Mouse (Mus musculus) CH12.LX (cell line): ENCODE measurements around the gene Gstp2. TPM values are rescaled to one million over a fixed set of nuclear protein-coding genes. Genes with fewer than 3 reads are reported as not detected.
"Not testable (repeated sequence)": the region's sequence is repeated elsewhere in the genome, so short reads cannot be mapped to it uniquely, and the experiment has no call there.

Experiments
- DNase-seq: peaks from one replicate; pipeline ENCODE4 v3.0.0-alpha.2; 2013; ENCODE audit errors: extremely low read depth
- H3K27ac ChIP-seq: 2 replicates; pipeline ENCODE4 v1.5.1; 2012; ENCODE audit warnings: low read depth, mild to moderate bottlenecking, control low read depth, moderate library complexity; ENCODE audit not compliant: insufficient read depth
- H3K27me3 ChIP-seq: replicated peaks from 2 replicates; pipeline ENCODE3; 2012; ENCODE audit warnings: inconsistent platforms
- H3K36me3 ChIP-seq, 2 experiments: replicated peaks in 1 of 2; 2 replicates each; pipeline versions ENCODE3 to v1.6.1; 2012; ENCODE audit warnings: inconsistent platforms in 1 of 2, low read length in 1 of 2, mild to moderate bottlenecking in 1 of 2, mixed read lengths in 1 of 2, moderate library complexity in 1 of 2; ENCODE audit not compliant: control insufficient read depth in 1 of 2, insufficient read depth in 1 of 2
- H3K4me1 ChIP-seq, 2 experiments: 2 replicates each; pipeline ENCODE4 v1.6.1; 2012; ENCODE audit warnings: inconsistent platforms in 1 of 2, moderate library complexity in 1 of 2; ENCODE audit not compliant: insufficient read depth in 2 of 2, control insufficient read depth in 1 of 2
- H3K4me2 ChIP-seq: 2 replicates; pipeline ENCODE4 v1.6.1; 2012; ENCODE audit warnings: low read depth, mild to moderate bottlenecking, control low read depth; ENCODE audit not compliant: poor library complexity, insufficient read depth, severe bottlenecking
- H3K4me3 ChIP-seq, 3 experiments: fragments of 150-350 bp in 1 of 3; sonication (generic) in 1 of 3; replicated peaks in 1 of 3; 2 replicates each; pipeline versions ENCODE3 to v1.5.1; 2011 to 2012; ENCODE audit warnings: low read depth in 2 of 3, low read length in 2 of 3, mild to moderate bottlenecking in 2 of 3, moderate library complexity in 2 of 3, control low read depth in 1 of 3, improper control_type of control experiment in 1 of 3, inconsistent platforms in 1 of 3, mixed read lengths in 1 of 3; ENCODE audit not compliant: poor library complexity in 1 of 3
- H3K79me2 ChIP-seq: replicated peaks from 2 replicates; pipeline ENCODE4 v1.6.1; 2012; ENCODE audit warnings: mild to moderate bottlenecking, moderate library complexity; ENCODE audit not compliant: control insufficient read depth, poor library complexity, insufficient read depth, severe bottlenecking; ENCODE audit errors: extremely low read depth
- H3K9ac ChIP-seq: 2 replicates; pipeline ENCODE4 v1.6.1; 2012; ENCODE audit warnings: low read depth, mild to moderate bottlenecking, control low read depth, moderate library complexity; ENCODE audit not compliant: insufficient read depth
- H3K9me3 ChIP-seq: replicated peaks from 2 replicates; pipeline ENCODE3; 2012; ENCODE audit warnings: low read length, inconsistent platforms, mixed read lengths
- CTCF ChIP-seq, 2 experiments: IDR thresholded peaks in 1 of 2; conservative IDR thresholded peaks in 1 of 2; 2 replicates each; pipeline ENCODE4 v1.5.1; 2011 to 2012; ENCODE audit warnings: low read depth in 2 of 2, low read length in 2 of 2, improper control_type of control experiment in 1 of 2, inconsistent platforms in 1 of 2, mild to moderate bottlenecking in 1 of 2, moderate library complexity in 1 of 2
- E2F4 ChIP-seq: IDR thresholded peaks from 2 replicates; pipeline ENCODE4 v1.6.1; 2011; ENCODE audit warnings: low read depth, low read length, improper control_type of control experiment; ENCODE audit not compliant: insufficient replicate concordance
- ELF1 ChIP-seq: IDR thresholded peaks from 2 replicates; pipeline ENCODE4 v1.6.1; 2014; ENCODE audit warnings: low read depth, mild to moderate bottlenecking, inconsistent platforms, low read length, improper control_type of control experiment
- EP300 ChIP-seq: IDR thresholded peaks from 2 replicates; pipeline ENCODE4 v1.6.1; 2011; ENCODE audit warnings: low read length, improper control_type of control experiment
- GABPA ChIP-seq: IDR thresholded peaks from 2 replicates; pipeline ENCODE4 v1.6.1; 2012; ENCODE audit warnings: low read depth, low read length, improper control_type of control experiment, inconsistent platforms; ENCODE audit not compliant: insufficient replicate concordance
- HCFC1 ChIP-seq: IDR thresholded peaks from 2 replicates; pipeline ENCODE4 v1.6.1; 2012; ENCODE audit warnings: low read depth, mild to moderate bottlenecking, inconsistent platforms, low read length, improper control_type of control experiment
- IRF4 ChIP-seq: IDR thresholded peaks from 2 replicates; pipeline ENCODE4 v1.6.1; 2014; ENCODE audit warnings: low read depth, mild to moderate bottlenecking, inconsistent platforms, low read length, improper control_type of control experiment
- JUN ChIP-seq: IDR thresholded peaks from 2 replicates; pipeline ENCODE4 v1.6.1; 2011; ENCODE audit warnings: low read depth, mild to moderate bottlenecking, low read length, improper control_type of control experiment, moderate library complexity; ENCODE audit not compliant: insufficient read depth
- KAT2A ChIP-seq: IDR thresholded peaks from 2 replicates; pipeline ENCODE4 v1.6.1; 2012; ENCODE audit warnings: low read length, improper control_type of control experiment, inconsistent platforms; ENCODE audit not compliant: insufficient replicate concordance
- MAFK ChIP-seq: IDR thresholded peaks from 2 replicates; pipeline ENCODE4 v1.6.1; 2011; ENCODE audit warnings: low read length, improper control_type of control experiment; ENCODE audit not compliant: insufficient replicate concordance
- MAX ChIP-seq: IDR thresholded peaks from 2 replicates; pipeline ENCODE4 v1.6.1; 2011; ENCODE audit warnings: low read length, improper control_type of control experiment
- MAZ ChIP-seq: IDR thresholded peaks from 2 replicates; pipeline ENCODE4 v1.6.1; 2012; ENCODE audit warnings: low read depth, mild to moderate bottlenecking, inconsistent platforms, low read length, improper control_type of control experiment, moderate library complexity
- MEF2A ChIP-seq: IDR thresholded peaks from 2 replicates; pipeline ENCODE4 v1.6.1; 2014; ENCODE audit warnings: low read depth, mild to moderate bottlenecking, inconsistent platforms, low read length, improper control_type of control experiment, borderline replicate concordance
- MXI1 ChIP-seq: IDR thresholded peaks from 2 replicates; pipeline ENCODE4 v1.6.1; 2011; ENCODE audit warnings: mild to moderate bottlenecking, low read depth, low read length, improper control_type of control experiment
- MYC ChIP-seq: IDR thresholded peaks from 2 replicates; pipeline ENCODE4 v1.6.1; 2011; ENCODE audit warnings: low read depth, mild to moderate bottlenecking, improper control_type of control experiment, low read length
- NELFE ChIP-seq: IDR thresholded peaks from 2 replicates; pipeline ENCODE4 v1.6.1; 2011; ENCODE audit warnings: low read depth, low read length, improper control_type of control experiment
- NRF1 ChIP-seq: IDR thresholded peaks from 2 replicates; pipeline ENCODE4 v1.6.1; 2014; ENCODE audit warnings: low read depth, mild to moderate bottlenecking, inconsistent platforms, low read length, improper control_type of control experiment, moderate library complexity
- PAX5 ChIP-seq: IDR thresholded peaks from 2 replicates; pipeline ENCODE4 v1.6.1; 2012; ENCODE audit warnings: low read length, inconsistent platforms, mixed read lengths
- POLR2A ChIP-seq: IDR thresholded peaks from 2 replicates; pipeline ENCODE4 v1.6.1; 2011; ENCODE audit warnings: low read depth, mild to moderate bottlenecking, improper control_type of control experiment, low read length
- RAD21 ChIP-seq: IDR thresholded peaks from 2 replicates; pipeline ENCODE4 v1.6.1; 2011; ENCODE audit warnings: low read depth, mild to moderate bottlenecking, low read length, improper control_type of control experiment, moderate library complexity
- RCOR1 ChIP-seq: conservative IDR thresholded peaks from 2 replicates; pipeline ENCODE4 v1.6.1; 2012; ENCODE audit warnings: low read depth, mild to moderate bottlenecking, inconsistent platforms, low read length, improper control_type of control experiment
- SMC3 ChIP-seq: IDR thresholded peaks from 2 replicates; pipeline ENCODE4 v1.6.1; 2011; ENCODE audit warnings: low read depth, low read length, improper control_type of control experiment
- USF2 ChIP-seq: conservative IDR thresholded peaks from 2 replicates; pipeline ENCODE4 v1.6.1; 2011; ENCODE audit warnings: low read depth, low read length, improper control_type of control experiment
- ZC3H11A ChIP-seq: IDR thresholded peaks from 2 replicates; pipeline ENCODE4 v1.6.1; 2012; ENCODE audit warnings: low read depth, mild to moderate bottlenecking, inconsistent platforms, low read length, improper control_type of control experiment
- ZKSCAN1 ChIP-seq: IDR thresholded peaks from 2 replicates; pipeline ENCODE4 v1.6.1; 2012; ENCODE audit warnings: low read depth, inconsistent platforms, low read length, improper control_type of control experiment, borderline replicate concordance
- ZMIZ1 ChIP-seq: IDR thresholded peaks from 2 replicates; pipeline ENCODE4 v1.6.1; 2012; ENCODE audit warnings: low read depth, mild to moderate bottlenecking, inconsistent platforms, low read length, improper control_type of control experiment
- ZNF384 ChIP-seq: IDR thresholded peaks from 2 replicates; pipeline ENCODE4 v1.6.1; 2012; ENCODE audit warnings: low read depth, low read length, improper control_type of control experiment, inconsistent platforms
- dilution Hi-C: fragments of 300-500 bp; cut with MboI; formaldehyde crosslinking; loops from 2 replicates; pipeline ENCODE4 v1.14.3; 2020; ENCODE audit warnings: low sequenced_read_pairs; ENCODE audit not compliant: extremely low pct_unique_long_range_greater_than_20kb, extremely low pct_ligation_motif_present
- in situ Hi-C: fragments of 300-500 bp; cut with MboI; formaldehyde crosslinking; loops from 3 replicates; pipeline ENCODE4 v1.14.3; 2019; ENCODE audit warnings: low sequenced_read_pairs, low pct_ligation_motif_present, low pct_unique_long_range_greater_than_20kb, mixed read lengths
- polyA plus RNA-seq: library from polyadenylated mRNA; unstranded; fragments of >175 nt; gene quantifications from 2 replicates; pipeline ENCODE4 v1.2.1, GENCODE M21; 2012; ENCODE audit warnings: low read depth; ENCODE audit not compliant: insufficient read length
- total RNA-seq, 2 experiments: library from RNA; depleted of rRNA; stranded (reverse); fragments of 300-350 nt in 1 of 2; fragments of >200 nt in 1 of 2; gene quantifications; 2 replicates each; pipeline ENCODE4 v1.2.3; 2012 to 2014

Gene Gstp2
- total and polyA plus RNA-seq, 3 experiments, result 1.4 to 21.1 TPM; not detected in 1

- Histone ChIP-seq H3K4me1 (no peaks in the 10 kb centered on the region), H3K4me2 (no peak overlapping the region), H3K79me2 (no peaks in the 10 kb centered on the region), H3K9me3 (no peaks in the 10 kb centered on the region), H3K27ac (no peak overlapping the region), H3K9ac (no peak overlapping the region), H3K27me3 (peaks cover 4% of the 10 kb centered on the region), H3K36me3 (no peaks in the 10 kb centered on the region), H3K4me3 (no peak overlapping the region)
- no peak for DNase-seq
- TF ChIP-seq MEF2A (no peak), PAX5 (no peak), ZMIZ1 (no peak), ZC3H11A (no peak), ELF1 (no peak), USF2 (no peak), JUN (no peak), NRF1 (no peak), ZKSCAN1 (no peak), GABPA (no peak), MYC (no peak), SMC3 (no peak), MAX (no peak), IRF4 (no peak), EP300 (no peak), CTCF (conservative IDR thresholded peaks at IDR 0.05 in 1 of 2, IDR thresholded peaks at IDR 0.05 in 1 of 2; ENCODE audit: low read depth in 2 of 2, low read length in 2 of 2) (no peak), MXI1 (no peak), RCOR1 (no peak), KAT2A (no peak)
- dilution Hi-C loops, result no loop called here
- in situ Hi-C loops, result no loop called here
These were observed 21.1 kb upstream of the Gstp2 start for GRCm38 (mm10) chr19:4066877-4067276.

GRCm38 (mm10) chr19:4066280-4066679, 20.5 kb upstream of the Gstp2 start:
- no peak overlapping the region for H3K4me2 ChIP-seq
- no peaks in the 10 kb centered on the region for H3K36me3 ChIP-seq
- H3K9ac ChIP-seq, result no peak overlapping the region
- no peak overlapping the region for H3K27ac ChIP-seq
- TF ChIP-seq USF2 (no peak), MAZ (no peak), ZNF384 (no peak), POLR2A (no peak), NELFE (no peak), E2F4 (no peak), RAD21 (no peak), HCFC1 (no peak), IRF4 (no peak), MAFK (no peak)
- H3K27me3 ChIP-seq, result peaks cover 3% of the 10 kb centered on the region
- in situ Hi-C loops, result no loop called here
- no peaks in the 10 kb centered on the region for H3K9me3 ChIP-seq
- H3K79me2 ChIP-seq, result no peaks in the 10 kb centered on the region
- no peaks in the 10 kb centered on the region for H3K4me1 ChIP-seq
- no peak for DNase-seq
- dilution Hi-C loops, result no loop called here
- H3K4me3 ChIP-seq, result no peak overlapping the region

GRCm38 (mm10) chr19:4064501-4064900, 18.7 kb upstream of the Gstp2 start:
- H3K4me2 ChIP-seq, H3K4me1 ChIP-seq, H3K27me3 ChIP-seq, H3K4me3 ChIP-seq, dilution Hi-C loops, H3K9me3 ChIP-seq, H3K36me3 ChIP-seq, H3K9ac ChIP-seq, DNase-seq, H3K27ac ChIP-seq, H3K79me2 ChIP-seq, in situ Hi-C loops: not testable (repeated sequence)
